Mouse (Mus musculus) frontal cortex, postnatal 14 days (tissue): ENCODE data around the gene Rrn3.
"Not testable (repeated sequence)": the region's sequence is repeated elsewhere in the genome, so short reads cannot be mapped to it uniquely, and the experiment has no call there.

ENCODE experiments used
- DNase-seq, 2 experiments: peaks; one replicate each; pipeline ENCODE4 v3.0.0; 2022; ENCODE audit warnings: low spot score in 2 of 2

Rrn3 gene

DNA sequence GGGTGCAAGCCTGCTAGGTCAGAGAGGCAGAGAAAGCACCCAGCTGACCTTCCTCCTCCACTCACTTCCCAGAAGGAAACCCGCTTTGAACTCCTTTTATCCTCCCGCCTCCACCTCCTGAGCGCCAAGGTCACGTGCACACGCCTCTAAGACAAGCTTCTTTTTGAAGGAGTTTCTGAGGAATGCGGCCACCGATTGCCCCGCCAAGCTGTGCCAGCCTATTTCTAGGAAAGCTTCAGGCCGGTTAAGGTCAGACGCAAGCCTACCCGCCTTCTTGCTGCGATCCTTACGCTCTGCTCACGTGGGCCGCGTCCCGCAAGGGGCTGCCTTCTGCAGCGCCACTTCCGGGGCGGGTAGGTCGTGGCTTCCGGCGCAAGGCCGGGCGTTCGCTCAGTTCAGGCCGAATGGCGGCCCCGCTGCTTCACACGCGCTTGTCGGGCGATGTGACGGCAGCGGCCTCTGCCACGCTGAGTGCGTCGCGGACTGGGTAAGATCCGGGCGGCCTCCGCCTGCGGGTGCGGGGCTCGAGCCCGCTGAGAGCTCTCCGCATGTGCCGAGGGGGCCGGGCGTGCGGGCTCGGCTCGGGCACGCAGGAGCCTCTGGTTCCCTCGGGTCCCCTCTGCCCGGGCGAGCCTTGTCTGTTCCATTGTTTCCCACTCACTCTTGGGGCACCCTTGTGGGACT, at the start of gene Rrn3:
TSS of gene Rrn3 (plus strand) at position 356 of the 684 bp plus-strand sequence.
- peak; percentile 84 to 85 for DNase-seq

DNA sequence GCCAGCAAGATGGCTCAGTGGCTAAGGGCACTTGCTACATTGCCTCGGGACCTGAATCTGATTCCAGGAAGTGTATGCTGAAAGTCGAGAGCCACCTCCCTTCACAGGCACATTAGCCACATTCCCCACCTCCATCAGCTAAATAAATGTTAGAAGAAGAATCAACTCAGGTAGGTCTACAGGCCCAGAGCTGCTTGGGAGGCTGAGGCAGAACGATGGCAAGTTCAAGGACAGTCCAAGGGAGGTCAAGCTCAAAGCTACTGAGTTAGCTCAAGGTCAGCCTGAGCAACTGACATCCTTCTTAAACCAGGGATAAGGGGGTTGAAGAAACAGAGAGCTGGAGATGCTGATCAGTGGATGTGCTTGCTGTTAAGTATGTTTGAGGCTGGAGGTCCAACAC, 47.7 kb upstream of the Rrn3 start:
- DNase-seq: no peak

DNA sequence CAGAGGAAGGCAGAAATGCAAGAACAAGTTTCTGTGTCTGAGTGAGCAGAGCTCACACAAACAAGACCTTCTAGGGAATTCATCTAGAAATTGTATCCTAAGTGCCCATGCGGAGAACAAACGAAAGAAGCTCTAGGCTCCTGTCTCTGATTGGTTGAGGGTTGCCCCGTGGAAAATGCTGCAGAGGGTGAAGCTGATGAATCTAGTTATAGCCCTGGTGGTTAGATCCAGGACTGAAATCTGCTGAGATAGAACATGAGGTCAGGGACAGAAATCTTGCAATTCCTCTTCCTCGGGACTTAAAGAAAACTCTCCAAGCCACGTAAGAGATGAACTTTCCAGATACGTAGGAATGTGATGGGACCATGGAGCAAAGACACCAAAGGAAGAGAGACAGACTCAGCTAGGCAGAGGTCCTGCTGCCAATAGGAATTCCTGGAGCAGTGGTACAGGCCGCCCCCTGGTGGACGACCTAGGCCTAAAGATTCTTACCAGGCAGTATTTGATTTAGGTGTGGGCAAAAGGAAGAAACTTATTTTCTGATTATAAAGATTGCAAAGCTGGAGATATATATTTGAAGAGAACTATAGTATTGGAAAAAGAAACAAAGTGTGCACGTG, 46.9 kb upstream of the Rrn3 start:
- peak; percentile 20 to 70 for DNase-seq

DNA sequence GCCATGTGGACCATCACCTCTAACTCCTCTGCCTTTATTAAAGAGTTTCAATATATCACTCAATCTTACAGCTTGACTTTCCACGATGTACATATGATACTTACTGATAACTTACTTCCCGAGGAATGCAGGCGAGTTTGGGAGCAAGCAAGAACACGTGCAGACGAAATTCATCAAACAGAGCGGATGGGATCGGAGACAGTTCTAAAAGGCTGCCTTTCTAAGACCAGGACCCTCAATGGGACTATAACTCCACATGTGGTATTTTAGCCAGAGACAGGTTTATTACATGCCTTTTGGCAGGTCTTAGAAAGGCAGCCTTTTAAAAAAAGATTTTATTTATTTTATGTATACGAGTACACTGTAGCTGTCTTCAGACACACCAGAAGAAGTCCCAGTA, 44.5 kb upstream of the Rrn3 start:
- no peak for DNase-seq

DNA sequence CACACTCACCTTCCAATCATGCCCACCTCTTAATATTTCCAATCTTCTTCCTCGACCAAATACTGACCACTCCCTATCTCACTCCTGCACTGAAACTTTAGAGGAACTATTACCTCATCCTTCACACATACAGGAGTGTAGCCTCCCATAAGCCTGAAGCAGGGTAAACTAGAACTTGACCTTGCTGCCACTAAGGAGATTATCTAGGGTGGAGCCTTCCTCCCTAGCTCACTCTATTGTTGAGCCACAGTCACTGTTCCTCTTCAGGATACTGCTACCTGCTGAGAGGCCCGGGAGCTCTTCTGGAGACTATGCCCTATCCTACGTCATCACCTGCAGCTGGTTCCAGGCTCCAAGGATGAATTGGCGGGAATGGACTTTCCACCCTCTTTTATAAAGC, 41.5 kb upstream of the Rrn3 start:
- not testable (repeated sequence) for DNase-seq

DNA sequence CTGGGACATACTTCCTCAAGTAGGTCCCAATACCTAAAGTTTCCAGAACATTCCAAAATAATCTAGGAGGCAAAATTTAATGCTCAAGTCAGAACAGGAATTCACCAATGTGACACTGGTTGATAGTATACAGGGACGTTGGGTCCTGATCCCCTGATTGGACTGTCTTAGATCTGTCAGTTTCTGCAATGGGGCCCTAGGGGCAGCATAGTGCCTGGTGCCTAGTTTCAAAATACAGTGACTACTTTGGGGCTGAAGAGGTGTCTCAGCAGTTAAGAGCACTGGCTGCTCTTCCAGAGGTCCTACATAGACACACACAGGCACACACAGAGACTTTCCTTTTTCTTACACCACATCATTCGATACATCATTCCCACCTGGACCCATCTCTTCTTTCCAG, 39.7 kb upstream of the Rrn3 start:
- DNase-seq: no peak

DNA sequence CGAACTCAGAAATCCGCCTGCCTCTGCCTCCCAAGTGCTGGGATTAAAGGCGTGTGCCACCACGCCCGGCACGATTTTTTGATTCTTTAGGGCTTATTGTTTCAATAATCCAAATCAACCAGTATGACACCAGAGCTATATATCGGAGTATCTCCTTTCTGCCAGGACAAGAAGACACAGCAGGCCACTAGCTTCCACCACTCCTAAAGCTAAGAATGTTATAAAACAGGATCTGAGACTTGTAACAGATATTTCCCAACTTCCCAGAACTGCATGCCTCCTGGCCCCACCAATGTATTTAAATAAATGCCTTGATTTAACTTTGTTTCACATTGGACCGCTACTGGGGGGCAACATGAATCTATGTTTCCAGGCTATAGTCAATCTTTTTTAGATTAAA, 32.8 kb upstream of the Rrn3 start:
- DNase-seq: no peak

DNA sequence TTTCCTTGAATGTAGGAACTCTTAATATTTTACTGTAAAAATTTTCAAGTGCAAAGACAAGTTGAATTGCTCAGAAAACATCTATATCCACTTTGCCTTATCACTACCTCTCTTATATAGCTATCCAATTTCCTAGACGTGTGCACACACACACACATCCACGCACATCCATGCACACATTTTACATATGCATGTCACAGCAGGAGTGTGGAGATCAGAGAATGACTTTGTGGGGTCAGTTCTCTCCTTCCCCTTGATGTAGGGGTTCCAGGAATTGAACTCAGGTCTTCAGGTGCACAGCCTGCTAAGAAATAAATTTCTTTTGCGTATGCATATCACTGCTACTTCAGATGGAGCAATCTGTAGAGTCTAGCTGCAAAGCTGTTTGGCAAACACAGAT, 32.4 kb upstream of the Rrn3 start:
- no peak for DNase-seq

DNA sequence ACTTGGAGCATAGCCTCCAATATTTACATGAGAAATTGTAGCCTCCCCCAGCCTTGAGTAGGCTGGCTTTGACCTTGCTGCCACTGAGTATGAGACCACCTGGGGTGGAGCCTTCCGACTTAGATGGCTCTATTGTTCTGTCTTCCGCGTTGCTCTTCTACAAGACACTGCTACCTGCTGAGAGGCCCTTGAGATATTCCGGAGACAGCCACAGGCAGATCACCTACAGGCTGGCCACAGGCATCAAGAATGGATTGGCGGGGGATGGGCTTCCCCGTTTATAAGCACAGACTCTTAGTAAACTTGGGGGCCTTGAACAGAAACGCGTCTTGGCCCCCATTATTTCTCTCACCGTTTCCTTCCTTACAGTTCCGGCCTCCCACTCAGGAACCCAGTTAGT, 31.7 kb upstream of the Rrn3 start:
- not testable (repeated sequence) for DNase-seq

DNA sequence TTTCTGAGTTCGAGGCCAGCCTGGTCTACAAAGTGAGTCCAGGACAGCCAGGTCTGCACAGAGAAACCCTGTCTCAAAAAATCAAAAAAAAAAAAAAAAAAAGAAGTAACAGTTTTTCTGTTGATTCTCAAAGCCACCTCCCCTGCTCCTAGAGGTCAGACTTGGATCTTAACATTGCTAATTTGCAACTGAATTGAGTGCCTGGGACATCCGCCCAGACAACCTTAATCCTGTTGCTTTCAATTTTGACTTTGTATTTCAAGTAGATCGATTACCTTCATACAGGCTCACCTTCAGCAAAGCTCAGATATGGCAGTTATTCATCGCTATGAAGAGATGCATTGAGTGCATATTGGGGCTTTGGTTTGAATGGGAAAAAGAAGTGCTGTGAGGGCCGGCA, 31.2 kb upstream of the Rrn3 start:
- no peak for DNase-seq

DNA sequence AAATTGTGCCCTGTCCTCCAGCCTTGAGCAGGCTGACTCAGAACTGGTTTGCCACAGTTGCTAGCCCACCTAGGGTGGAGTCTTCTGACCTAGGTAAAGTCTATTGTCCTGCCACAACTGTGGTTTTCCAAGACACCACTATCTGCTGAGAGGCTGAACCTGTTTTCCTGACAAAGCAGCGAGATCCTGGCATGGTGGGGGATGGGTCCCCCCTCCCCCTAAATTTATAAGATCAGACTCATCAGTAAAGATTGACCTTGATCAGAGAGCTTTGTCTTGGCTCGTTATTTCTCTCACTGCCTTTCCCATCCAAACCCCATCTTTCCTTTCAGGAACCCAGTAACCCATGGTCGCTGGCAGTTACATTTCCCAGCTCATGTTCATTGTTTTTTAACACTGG, 30.5 kb upstream of the Rrn3 start:
- no peak for DNase-seq

DNA sequence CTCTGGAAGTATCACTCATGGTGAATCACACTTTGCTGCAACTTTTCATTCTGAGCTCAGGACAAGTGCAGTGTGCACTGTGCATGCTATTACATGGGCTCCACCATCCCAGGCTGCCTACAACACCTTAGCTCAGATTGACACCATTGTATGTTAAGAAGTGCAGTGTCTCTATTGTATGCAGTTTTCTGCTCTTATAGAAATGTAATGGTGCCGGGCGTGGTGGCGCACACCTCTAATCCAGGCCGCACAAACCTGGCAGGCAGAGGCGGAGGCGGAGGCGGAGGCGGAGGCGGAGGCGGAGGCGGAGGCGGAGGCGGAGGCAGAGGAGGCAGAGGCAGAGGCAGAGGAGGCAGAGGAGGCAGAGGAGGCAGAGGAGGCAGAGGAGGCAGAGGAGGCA, 29.9 kb upstream of the Rrn3 start:
- no peak for DNase-seq

DNA sequence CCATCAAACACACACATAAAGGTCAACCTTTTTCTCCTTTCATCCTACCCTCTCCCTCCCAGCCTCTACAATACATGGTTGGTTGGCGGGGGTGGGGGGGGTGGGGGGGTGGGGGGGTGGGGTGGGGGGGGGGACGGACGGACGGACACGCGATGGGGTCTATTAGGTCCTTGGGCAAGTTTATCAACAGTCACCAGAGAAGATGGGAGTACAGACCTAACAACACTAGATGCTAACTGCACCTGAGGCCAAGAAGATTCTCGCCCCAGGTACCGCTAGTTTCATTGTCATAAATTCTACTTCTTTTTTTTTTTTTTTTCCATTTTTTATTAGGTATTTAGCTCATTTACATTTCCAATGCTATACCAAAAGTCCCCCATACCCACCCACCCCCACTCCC, 26.5 kb upstream of the Rrn3 start:
- no peak for DNase-seq

DNA sequence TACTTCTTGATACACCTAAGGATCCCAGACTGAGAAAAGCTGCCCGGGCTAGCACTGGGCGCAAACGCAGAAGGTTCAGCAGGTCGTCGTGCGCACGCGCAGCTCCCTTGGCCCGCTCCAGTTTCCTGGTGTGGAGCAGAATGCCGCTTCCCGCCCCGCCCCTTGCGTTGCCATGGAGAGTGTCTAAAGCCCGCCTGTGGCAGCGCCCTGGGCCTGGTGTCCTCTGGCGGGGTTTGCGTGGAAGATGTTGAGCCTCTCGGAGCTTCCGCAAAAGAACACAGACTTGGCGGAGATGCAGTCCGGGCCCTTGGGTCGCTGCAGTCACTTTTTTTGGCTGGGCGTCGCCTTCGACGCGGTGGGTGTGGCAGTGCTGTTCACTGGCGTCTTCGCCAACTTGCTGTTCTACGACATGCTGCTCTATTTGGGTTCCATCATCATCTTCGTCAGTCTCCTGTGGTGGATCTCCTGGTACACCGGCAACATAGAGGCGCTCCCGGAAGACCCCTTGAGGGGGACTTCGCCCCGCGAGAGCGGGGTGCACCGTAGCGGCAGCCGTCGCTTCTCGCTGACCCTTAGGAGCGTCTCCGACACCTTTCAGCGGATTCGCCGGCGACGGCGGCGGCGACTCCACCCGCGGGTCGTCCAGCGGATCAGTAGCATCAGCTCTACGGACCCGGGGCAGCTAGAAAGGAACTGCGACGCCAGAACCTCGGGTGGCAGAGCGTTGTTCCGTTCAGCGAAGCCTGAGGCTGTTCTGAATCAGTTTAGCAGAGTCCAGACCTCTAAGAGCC, 25.9 kb upstream of the Rrn3 start:
- DNase-seq: peak; percentile 83 to 84

DNA sequence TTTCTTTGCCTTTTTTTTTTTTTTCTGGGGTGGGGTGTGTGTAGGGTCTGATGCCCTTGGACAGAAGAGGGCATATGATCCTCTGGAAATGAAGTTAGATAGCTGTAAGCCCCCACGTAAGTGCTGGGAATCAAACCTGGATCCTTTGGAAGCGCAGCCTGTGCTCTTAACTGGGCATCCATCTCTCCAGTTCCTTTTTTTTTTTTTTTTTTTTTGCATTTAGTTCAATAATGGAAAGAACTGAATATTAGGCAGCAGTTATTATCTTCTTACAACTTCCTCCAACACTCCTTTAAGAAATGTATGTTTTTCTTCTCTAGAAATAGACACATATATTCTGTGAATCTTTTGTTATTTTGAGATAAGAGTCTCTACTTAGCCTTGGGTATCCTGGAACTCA, 22.7 kb upstream of the Rrn3 start:
- DNase-seq: no peak

DNA sequence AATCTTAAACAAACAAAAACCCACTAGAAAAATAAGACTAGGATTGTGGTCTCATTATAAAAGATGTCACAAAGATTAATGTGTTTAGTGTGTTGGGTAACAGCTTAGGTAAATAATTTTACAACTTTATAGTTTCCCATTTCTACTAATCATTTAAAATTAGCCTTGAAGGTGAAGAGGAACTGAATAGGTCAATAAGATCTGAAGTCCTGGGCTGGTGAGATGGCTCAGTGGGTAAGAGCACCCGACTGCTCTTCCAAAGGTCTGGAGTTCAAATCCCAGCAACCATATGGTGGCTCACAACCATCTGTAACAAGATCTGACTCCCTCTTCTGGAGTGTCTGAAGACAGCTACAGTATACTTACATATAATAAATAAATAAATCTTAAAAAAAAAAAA, 17.7 kb upstream of the Rrn3 start:
- DNase-seq: not testable (repeated sequence)

DNA sequence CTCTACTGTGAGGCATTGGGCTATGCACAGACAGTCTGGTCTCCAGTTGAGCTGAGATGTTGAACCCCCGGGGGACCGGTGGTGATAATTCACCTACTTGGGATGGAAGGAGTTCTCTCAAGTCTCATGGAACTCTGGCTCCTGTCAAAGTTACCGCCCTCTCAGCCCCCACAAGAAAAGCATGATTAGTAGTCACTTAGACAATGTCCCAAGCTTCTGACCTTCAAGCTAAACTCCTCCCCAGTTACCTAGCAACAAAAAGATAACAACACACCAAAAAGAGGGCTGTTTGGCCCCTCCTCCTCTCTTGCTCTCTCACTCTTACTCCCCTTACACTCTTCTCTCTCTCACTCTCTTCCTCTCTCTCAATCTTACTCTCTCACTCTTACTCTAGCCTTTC, 16.0 kb upstream of the Rrn3 start:
- no peak for DNase-seq

DNA sequence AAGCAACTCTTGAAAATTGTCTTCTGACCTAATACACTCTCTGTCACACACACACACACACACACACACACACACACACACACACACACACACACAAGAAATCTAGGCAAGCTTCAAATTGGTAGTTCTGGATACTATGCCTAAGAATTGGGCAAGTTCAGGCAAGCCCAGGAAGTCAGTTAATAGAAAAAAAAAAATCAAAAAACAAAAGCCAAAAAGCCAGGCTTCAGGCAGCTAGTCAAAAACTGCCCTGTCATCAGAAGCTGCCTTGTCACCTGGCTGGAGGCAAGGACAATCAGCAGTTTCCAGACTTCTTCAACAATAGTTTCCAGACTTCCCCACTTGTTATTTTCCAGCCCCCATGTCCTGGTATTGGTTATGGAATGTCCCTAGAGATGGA, 14.1 kb upstream of the Rrn3 start:
- no peak for DNase-seq

DNA sequence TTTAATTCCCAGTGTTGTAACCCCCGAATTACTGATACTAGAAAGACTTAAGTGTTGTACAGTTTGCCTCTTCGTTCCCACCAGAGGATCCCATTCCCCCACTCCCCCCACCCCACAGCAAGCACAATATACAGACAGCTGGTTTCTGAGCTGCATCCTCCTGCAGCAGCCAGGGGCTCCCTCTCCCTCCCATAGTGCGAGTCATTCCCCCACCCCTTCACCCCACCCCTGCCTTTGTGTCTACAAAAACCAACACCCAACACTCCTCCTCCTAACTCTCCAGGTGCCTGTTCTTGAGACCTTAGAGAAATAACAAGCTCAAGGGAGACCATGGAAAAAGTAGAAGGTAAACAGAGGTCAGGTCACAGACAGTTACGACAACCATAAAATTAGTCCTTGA, 8.9 kb upstream of the Rrn3 start:
- not testable (repeated sequence) for DNase-seq

DNA sequence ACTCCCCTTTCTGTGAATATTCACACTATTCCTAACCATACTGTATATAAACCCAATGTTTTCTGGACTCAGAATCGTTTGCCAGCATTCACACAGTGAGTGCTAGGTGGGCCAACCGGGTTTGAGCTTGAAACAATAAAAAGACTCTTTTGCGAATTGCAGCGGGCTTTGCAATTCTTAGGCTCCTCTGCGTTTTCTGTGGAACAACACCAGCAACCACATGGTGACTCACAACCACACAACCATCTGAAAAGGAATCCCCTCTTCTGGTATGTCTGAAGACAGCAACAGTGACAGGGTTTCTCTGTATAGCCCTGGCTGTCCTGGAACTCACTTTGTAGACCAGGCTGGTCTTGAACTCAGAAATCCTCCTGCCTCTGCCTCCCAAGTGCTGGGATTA, 8.5 kb upstream of the Rrn3 start:
- DNase-seq: not testable (repeated sequence)

DNA sequence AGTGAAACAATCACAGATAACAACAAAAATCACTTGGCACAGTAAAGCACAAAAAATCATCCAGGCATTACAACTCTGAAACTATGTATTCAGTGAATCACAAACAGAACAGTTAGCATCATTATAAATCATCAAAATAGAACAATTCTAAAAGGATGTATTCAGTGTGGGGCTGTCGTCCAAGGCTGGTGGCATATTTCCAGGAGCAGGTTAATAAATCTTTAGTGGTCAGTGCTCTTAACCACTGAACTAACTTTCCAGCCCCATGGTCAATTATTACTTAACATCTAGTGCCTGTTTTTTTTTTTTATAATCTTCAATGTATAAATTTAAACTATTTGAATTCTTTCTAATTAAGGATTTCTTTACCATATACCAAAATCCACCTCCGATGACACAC, 6.5 kb upstream of the Rrn3 start:
- not testable (repeated sequence) for DNase-seq

DNA sequence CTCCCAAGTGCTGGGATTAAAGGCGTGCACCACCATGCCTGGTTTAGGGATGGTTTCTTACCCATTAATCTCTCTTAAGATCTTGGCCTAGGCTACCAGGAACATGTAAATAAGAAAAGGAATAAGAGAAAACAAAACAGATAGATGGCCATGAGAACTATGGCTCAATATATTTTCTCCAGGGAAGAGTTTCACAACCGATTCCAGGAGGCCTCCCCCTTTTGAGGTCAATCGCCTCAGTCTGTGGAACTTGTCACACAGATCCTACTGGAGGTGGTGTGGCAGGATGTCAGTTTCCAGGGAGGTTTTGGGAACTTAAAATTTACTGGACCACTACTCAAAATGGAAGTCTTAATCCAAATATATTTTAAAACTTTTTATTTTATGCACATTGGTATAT, 5.9 kb upstream of the Rrn3 start:
- DNase-seq: not testable (repeated sequence)

DNA sequence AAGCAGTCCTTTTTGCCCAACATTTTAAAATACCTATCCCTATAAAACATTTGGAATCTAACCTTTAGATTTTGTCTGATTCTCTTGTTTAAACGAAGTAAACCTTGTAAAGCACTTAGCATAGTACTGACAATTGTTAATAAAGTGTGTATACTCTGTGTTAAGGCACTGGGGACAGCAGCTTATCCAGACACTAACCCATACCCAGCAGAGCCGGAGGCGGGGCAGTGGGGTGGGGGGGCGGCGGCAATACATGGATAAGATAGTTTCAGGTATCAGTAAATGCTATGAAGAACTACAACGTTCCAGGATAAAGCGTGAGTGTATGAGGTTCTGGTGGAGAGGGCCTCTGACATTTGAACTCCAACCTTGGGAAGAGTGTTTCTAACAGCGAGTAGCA, 708 bp downstream of the Rrn3 start:
- no peak for DNase-seq
